ENCODE assay signal across 8 mouse cellular contexts in genomic region chr2:60923111-60923510, GRCm38 (mm10). TPM values are rescaled to one million over a fixed set of nuclear protein-coding genes. Genes with fewer than 3 reads are reported as not detected.
DNase-seq lines count a peak whose midpoint lies in the region; ATAC-seq and TF ChIP-seq lines count a peak whose summit lies in the region.

No protein-coding gene starts in this region.

- no peak overlapping the region for H3K9ac ChIP-seq in lung, embryonic 14.5 days
- no peak overlapping the region for H3K9ac ChIP-seq in embryonic facial prominence, embryonic 15.5 days
- H3K9ac ChIP-seq in forebrain, embryonic 14.5 days (ENCODE audit: low read length) = no peak overlapping the region

- peak; percentile 32; the same call in 1 of the 2 replicates for ATAC-seq in lung, embryonic 14.5 days (ENCODE audit: insufficient read depth)
- no peak for ATAC-seq in embryonic facial prominence, embryonic 15.5 days (ENCODE audit: insufficient number of reproducible peaks, low FRiP score, low TSS enrichment, low read depth)
- no peak for ATAC-seq in forebrain, embryonic 14.5 days

- peak overlapping the region; percentile 12; the same call in 1 of the 2 replicates for H3K4me2 ChIP-seq in lung, embryonic 14.5 days
- H3K4me2 ChIP-seq in embryonic facial prominence, embryonic 15.5 days (replicated peaks) = no peak overlapping the region
- H3K4me2 ChIP-seq in forebrain, embryonic 14.5 days (ENCODE audit: low read length) = no peak overlapping the region

- no peak for DNase-seq in lung, embryonic 14.5 days
- no peak for DNase-seq in lung, adult 2 months
- DNase-seq in NIH3T3 (ENCODE audit: low read depth) = peak; percentile 54
- no peak for DNase-seq in forebrain, embryonic 14.5 days (ENCODE audit: low spot score)
- no peak for DNase-seq in layer of hippocampus, adult 2 months (ENCODE audit: low spot score in 2 of 2)
- DNase-seq in adrenal gland, adult 8-10 months = no peak

- TF ChIP-seq CTCF in lung, embryonic 14.5 days (IDR thresholded peaks at IDR 0.05; ENCODE audit: low read depth) = no peak
- no peak for TF ChIP-seq CTCF in lung, adult 2 months (IDR thresholded peaks at IDR 0.05; ENCODE audit: insufficient read depth, low read length)
- TF ChIP-seq CTCF in layer of hippocampus, adult 2 months (conservative IDR thresholded peaks at IDR 0.05) = no peak

- H3K4me3 ChIP-seq in lung, embryonic 14.5 days (ENCODE audit: low read depth, low read length) = no peak overlapping the region
- no peak overlapping the region for H3K4me3 ChIP-seq in lung, adult 2 months (replicated peaks; ENCODE audit: extremely low read depth, low read depth, low read length)
- no peak overlapping the region for H3K4me3 ChIP-seq in embryonic facial prominence, embryonic 15.5 days (replicated peaks)
- H3K4me3 ChIP-seq in megakaryocyte, embryonic 14.5 days (replicated peaks) = peak overlapping the region; percentile 69
- no peak overlapping the region for H3K4me3 ChIP-seq in forebrain, embryonic 14.5 days (ENCODE audit: low read depth, low read length)
- no peak overlapping the region for H3K4me3 ChIP-seq in layer of hippocampus, adult 2 months

- no peaks in the 10 kb centered on the region for H3K27me3 ChIP-seq in lung, embryonic 14.5 days (ENCODE audit: insufficient read depth, low read length)
- H3K27me3 ChIP-seq in embryonic facial prominence, embryonic 15.5 days = no peaks in the 10 kb centered on the region
- no peaks in the 10 kb centered on the region for H3K27me3 ChIP-seq in megakaryocyte, embryonic 14.5 days (replicated peaks)
- H3K27me3 ChIP-seq in forebrain, embryonic 14.5 days (replicated peaks; ENCODE audit: control insufficient read depth, insufficient read depth, low read length) = no peaks in the 10 kb centered on the region

- H3K9me3 ChIP-seq in lung, embryonic 14.5 days (ENCODE audit: low read depth, low read length) = no peaks in the 10 kb centered on the region
- no peaks in the 10 kb centered on the region for H3K9me3 ChIP-seq in embryonic facial prominence, embryonic 15.5 days (replicated peaks)
- no peaks in the 10 kb centered on the region for H3K9me3 ChIP-seq in megakaryocyte, embryonic 14.5 days
- no peaks in the 10 kb centered on the region for H3K9me3 ChIP-seq in forebrain, embryonic 14.5 days (replicated peaks; ENCODE audit: control insufficient read depth, low read length)

- WGBS in lung, embryonic 14.5 days = 24% methylated on average over 6 of the region's 6 CpGs
- WGBS in lung, adult 2 months = 8% methylated on average over 6 of the region's 6 CpGs
- WGBS in embryonic facial prominence, embryonic 15.5 days = 50% methylated on average over 6 of the region's 6 CpGs
- 90% methylated on average over 6 of the region's 6 CpGs for WGBS in forebrain, embryonic 14.5 days

- H3K4me1 ChIP-seq in lung, embryonic 14.5 days (ENCODE audit: insufficient read depth) = peaks cover 33% of the 10 kb centered on the region
- peaks cover 42% of the 10 kb centered on the region for H3K4me1 ChIP-seq in lung, adult 2 months (ENCODE audit: control insufficient read depth, insufficient read depth, low read length)
- H3K4me1 ChIP-seq in embryonic facial prominence, embryonic 15.5 days = peaks cover 24% of the 10 kb centered on the region
- H3K4me1 ChIP-seq in megakaryocyte, embryonic 14.5 days = peaks cover 56% of the 10 kb centered on the region
- H3K4me1 ChIP-seq in forebrain, embryonic 14.5 days (ENCODE audit: control insufficient read depth, insufficient read depth, low read length) = no peaks in the 10 kb centered on the region

- H3K36me3 ChIP-seq in lung, embryonic 14.5 days (ENCODE audit: insufficient read depth) = no peaks in the 10 kb centered on the region
- no peaks in the 10 kb centered on the region for H3K36me3 ChIP-seq in embryonic facial prominence, embryonic 15.5 days
- no peaks in the 10 kb centered on the region for H3K36me3 ChIP-seq in megakaryocyte, embryonic 14.5 days (replicated peaks; ENCODE audit: low read length)
- no peaks in the 10 kb centered on the region for H3K36me3 ChIP-seq in forebrain, embryonic 14.5 days (ENCODE audit: control insufficient read depth, insufficient read depth, low read length)

- TF ChIP-seq POLR2A in lung, adult 2 months (IDR thresholded peaks at IDR 0.05; ENCODE audit: borderline replicate concordance, extremely low read depth, low read depth, low read length) = no peak

- peak overlapping the region; percentile 75 for H3K27ac ChIP-seq in lung, embryonic 14.5 days (ENCODE audit: low read depth)
- peak overlapping the region; percentile 59 for H3K27ac ChIP-seq in embryonic facial prominence, embryonic 15.5 days (replicated peaks)
- H3K27ac ChIP-seq in forebrain, embryonic 14.5 days (ENCODE audit: low read depth, low read length) = no peak overlapping the region
- no peak overlapping the region for H3K27ac ChIP-seq in layer of hippocampus, adult 2 months

RNA-seq across cellular contexts. Expression of gene Rbms1, which starts 39.9 kb away (rescaled TPM):
- polyA plus RNA-seq in lung, embryonic 14.5 days (2014; fragmentation: Nextera tagmentation; extraction: Ambion mirVana) = 127 and 136 TPM in 2 replicates
- polyA plus RNA-seq in lung, adult 2 months (2012; rRNA removed) = 252 and 262 TPM in 2 replicates
- polyA plus RNA-seq in embryonic facial prominence, embryonic 15.5 days (2015; fragmentation: Nextera tagmentation; extraction: Ambion mirVana) = 128 and 144 TPM in 2 replicates
- polyA plus RNA-seq in megakaryocyte, embryonic 14.5 days (2012; ENCODE audit: insufficient read depth, low replicate concordance) = 22.6 and 26.7 TPM in 2 replicates
- 20.0 and 21.6 TPM in 2 replicates for polyA plus RNA-seq in forebrain, embryonic 14.5 days (2014; fragmentation: Nextera tagmentation; extraction: Ambion mirVana)
- total RNA-seq in layer of hippocampus, adult 2 months (2021) = 10 to 100 TPM; 12.1 to 17.5 TPM
- 10 to 100 TPM; 40.6 to 71.6 (median 53.7) TPM for total RNA-seq in adrenal gland, adult 8-10 months (2022)

Comparison
In these comparisons a context has a peak if more than half of its experiments do, and no peak if none do; other contexts are left out.
1. H3K27ac ChIP-seq: peak in lung, embryonic 14.5 days (single experiment) and embryonic facial prominence, embryonic 15.5 days (single experiment); none in forebrain, embryonic 14.5 days (single experiment) and layer of hippocampus, adult 2 months (single experiment).